Mouse (Mus musculus): ENCODE measurements around the gene Phlda3.

Gene Phlda3

GRCm38 (mm10) chr1:135765645-135766591 is at the start of gene Phlda3:
TSS of gene Phlda3 (plus strand) at chr1:135766119.
- DNase-seq (ENCODE audit: low spot score): no peak

DNA sequence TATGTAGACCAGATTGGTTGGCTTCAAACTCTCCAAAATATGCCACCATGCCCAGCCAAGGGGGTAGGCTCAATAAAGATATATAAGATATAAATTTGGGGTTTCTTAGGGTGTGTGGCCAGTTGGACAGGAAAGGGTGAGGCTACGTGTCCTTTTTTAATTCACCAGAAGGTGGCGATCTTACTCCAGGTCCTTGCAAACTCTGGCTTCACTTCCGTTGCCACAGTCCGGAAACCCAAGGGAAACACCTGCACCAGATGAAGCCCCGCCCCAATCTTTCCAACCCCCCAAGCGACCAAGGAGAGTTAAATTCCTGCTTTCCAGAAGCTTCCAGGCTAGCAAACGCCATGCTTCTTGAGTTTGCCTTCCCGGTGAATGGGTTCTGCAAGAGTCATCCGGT is 46.4 kb upstream of the Phlda3 start:
- no peak for DNase-seq (ENCODE audit: low spot score)

GRCm38 (mm10) chr1:135719983-135720382 is 45.9 kb upstream of the Phlda3 start, which contains the start of gene Csrp1:
TSS of gene Csrp1 (plus strand) at chr1:135720061.
- no peak for DNase-seq (ENCODE audit: low spot score)

- DNase-seq (ENCODE audit: low spot score): no peak
Measured at GRCm38 (mm10) chr1:135723016-135723415, 42.9 kb upstream of the Phlda3 start.

GRCm38 (mm10) chr1:135724134-135724533 is 41.8 kb upstream of the Phlda3 start:
- no peak for DNase-seq (ENCODE audit: low spot score)

GRCm38 (mm10) chr1:135725324-135725723 is 40.6 kb upstream of the Phlda3 start:
- no peak for DNase-seq (ENCODE audit: low spot score)

DNA sequence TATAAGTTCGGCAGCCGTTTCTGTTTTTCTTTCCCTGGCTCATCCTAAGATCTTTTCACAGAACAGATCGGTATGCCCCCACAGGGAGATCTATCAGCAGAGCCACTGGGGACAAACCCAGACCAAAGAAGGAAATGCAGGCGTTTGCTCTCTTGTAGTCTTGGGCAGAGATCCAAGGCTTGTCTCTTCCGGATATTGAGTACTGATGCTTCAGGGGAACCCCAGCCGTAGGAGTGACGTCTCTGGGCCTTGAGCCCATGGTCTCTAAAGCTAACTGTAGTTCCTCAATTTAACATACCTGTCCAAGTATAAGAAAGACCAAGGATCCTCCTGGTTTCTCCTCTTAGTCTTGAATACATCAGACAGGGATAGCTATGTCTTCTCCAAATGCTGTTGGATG is 40.0 kb upstream of the Phlda3 start:
- no peak for DNase-seq (ENCODE audit: low spot score)

- DNase-seq (ENCODE audit: low spot score): no peak
Measured at GRCm38 (mm10) chr1:135728631-135729366, 37.1 kb upstream of the Phlda3 start.

- no peak for DNase-seq (ENCODE audit: low spot score)
Measured at GRCm38 (mm10) chr1:135729367-135729713, 36.6 kb upstream of the Phlda3 start.

DNA sequence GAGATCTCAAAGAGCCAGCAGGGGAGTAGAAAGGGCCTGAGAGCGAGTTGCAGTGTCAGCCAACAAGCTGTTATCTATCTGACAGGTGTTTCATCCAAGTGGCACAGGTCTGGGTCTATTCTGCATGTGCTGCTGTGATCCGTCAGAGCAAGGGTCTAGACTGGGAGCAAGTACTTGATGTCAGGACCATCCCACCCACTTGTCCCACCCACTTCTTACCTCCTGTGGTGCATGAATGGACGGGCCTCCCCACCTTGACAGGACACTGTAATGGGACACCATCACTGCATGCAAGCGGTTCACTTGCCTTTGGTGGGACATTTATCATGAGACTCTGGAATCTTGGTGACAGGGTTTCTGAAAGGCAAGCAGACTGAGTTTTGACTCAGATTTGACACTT is 36.1 kb upstream of the Phlda3 start:
- DNase-seq (ENCODE audit: low spot score): no peak

GRCm38 (mm10) chr1:135730296-135730695 is 35.6 kb upstream of the Phlda3 start:
- DNase-seq (ENCODE audit: low spot score): no peak

- DNase-seq (ENCODE audit: low spot score): no peak
Measured at GRCm38 (mm10) chr1:135731393-135731792, 34.5 kb upstream of the Phlda3 start.

- no peak for DNase-seq (ENCODE audit: low spot score)
Measured at GRCm38 (mm10) chr1:135731897-135732684, 33.8 kb upstream of the Phlda3 start.

GRCm38 (mm10) chr1:135734225-135734937 is 31.5 kb upstream of the Phlda3 start:
- DNase-seq (ENCODE audit: low spot score): no peak

DNA sequence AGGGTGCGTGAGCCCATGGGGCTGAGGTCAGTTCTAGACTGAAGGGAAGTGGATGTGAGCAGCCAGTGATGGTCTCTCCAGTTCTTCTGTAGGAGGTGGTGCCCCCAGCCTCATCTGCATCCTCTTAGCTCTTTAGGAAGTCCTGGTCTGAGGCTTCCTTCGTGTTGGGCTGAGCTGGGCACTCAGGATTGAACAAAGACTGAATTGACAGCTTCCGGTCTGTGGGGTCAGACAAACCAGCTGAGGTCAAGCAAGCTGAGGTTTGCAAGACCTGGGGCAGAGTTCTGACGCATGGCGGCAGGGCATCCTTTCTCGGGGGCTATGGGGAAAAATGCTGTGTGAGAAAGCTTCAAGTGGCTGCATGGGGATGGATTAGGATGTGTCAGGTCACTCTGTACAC is 30.5 kb upstream of the Phlda3 start:
- no peak for DNase-seq (ENCODE audit: low spot score)

GRCm38 (mm10) chr1:135744987-135745386 is 20.9 kb upstream of the Phlda3 start:
- no peak for DNase-seq (ENCODE audit: low spot score)

GRCm38 (mm10) chr1:135746248-135746647 is 19.7 kb upstream of the Phlda3 start:
- DNase-seq (ENCODE audit: low spot score): no peak

- peak; percentile 84 for DNase-seq (ENCODE audit: low spot score)
Measured at GRCm38 (mm10) chr1:135752737-135753348, 13.1 kb upstream of the Phlda3 start.

DNA sequence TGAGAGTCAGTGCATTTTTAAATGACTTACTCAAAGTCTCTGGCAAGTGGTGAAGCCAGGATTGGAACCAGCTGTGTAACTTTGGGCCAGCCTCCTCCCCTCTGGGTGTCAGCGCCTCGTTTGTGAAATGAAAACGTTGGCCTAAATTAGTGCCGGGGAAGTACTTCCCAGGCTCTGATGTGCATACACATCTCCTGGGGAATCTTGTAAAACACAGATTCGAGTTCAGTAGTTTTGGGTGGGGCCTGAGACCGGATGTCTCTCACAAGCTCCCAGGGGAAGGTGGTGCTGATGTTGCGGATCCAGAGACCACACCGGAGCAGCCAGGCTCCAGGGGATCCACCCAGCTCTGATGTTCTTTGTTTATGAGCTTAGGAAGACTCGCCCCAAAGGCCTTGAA is 10.6 kb upstream of the Phlda3 start:
- DNase-seq (ENCODE audit: low spot score): no peak

DNA sequence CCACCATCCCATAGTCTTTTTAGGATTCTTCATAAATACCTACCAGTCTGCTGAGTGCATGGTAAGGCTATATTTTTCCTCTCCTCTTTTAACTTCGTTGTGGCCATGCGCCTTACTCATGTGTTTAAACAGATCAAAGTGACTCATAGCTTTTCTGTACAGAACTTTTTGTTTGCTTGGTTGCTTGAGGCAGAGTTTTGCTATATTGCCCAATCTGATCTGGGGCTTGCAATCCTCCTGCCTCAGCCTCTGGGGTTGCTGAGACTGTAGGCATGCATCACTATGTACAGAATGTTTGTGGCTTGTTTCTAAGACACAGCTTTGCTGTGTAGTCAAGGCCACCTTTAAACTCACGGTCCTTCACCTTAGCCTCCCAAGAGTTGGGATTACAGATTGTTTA is 10.0 kb upstream of the Phlda3 start:
- DNase-seq (ENCODE audit: low spot score): no peak

DNA sequence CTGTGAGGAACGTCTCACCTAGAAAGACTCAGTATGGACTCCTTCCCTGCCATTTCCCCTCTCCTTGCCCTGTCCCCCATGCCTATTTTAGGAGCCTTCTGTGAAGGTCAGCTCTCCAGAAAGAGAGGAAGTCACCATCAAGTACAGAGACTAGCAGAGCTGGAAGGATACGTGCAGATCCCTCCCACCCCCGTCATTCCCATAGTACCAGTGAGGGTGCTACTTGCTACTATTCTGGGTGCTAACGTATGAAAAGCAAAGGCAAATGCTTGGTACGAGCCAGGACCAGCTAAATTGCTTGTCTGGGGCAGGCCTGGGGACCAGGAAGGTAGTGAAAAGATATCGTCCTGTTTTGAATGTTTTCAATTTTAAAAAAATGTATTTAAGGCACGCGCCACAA is 8.6 kb upstream of the Phlda3 start:
- no peak for DNase-seq (ENCODE audit: low spot score)
